In genomic region chr3:22075517-22075886, GRCm38 (mm10) we compare ENCODE assay signal across 8 mouse cellular contexts. TPM values are rescaled to one million over a fixed set of nuclear protein-coding genes. Genes with fewer than 3 reads are reported as not detected.
A peak's percentile ranks its signal among the peaks of the same experiment; 100 is the strongest.
DNase-seq lines count a peak whose midpoint lies in the region; ATAC-seq and TF ChIP-seq lines count a peak whose summit lies in the region.

No protein-coding gene starts in this region.

- H3K4me1 ChIP-seq in heart, embryonic 14.5 days (ENCODE audit: control insufficient read depth in 2 of 2, insufficient read depth in 2 of 2, low read length in 2 of 2) = peaks cover 11 to 14% of the 10 kb centered on the region in 2 experiments
- peaks cover 8 to 14% of the 10 kb centered on the region in 2 experiments for H3K4me1 ChIP-seq in ES-E14 (ENCODE audit: control insufficient read depth in 2 of 2, insufficient read depth in 2 of 2, low read length in 2 of 2, poor library complexity in 1 of 2)
- peaks cover 33% of the 10 kb centered on the region for H3K4me1 ChIP-seq in forebrain, embryonic 13.5 days
- H3K4me1 ChIP-seq in liver, embryonic 12.5 days = peaks cover 46% of the 10 kb centered on the region

- intact Hi-C loops in heart, postnatal 10 days (cut with DNase I) = loop anchor here (5.0 to 10.0 kb wide), 8 partner anchors 112 to 1418 kb away; no protein-coding TSS in a partner anchor

- in situ Hi-C loops in ES-E14 (cut with MboI; ENCODE audit: low sequenced_read_pairs in 2 of 2, unreplicated experiment in 2 of 2) = loop anchor here (5.0 to 10.0 kb wide), 2 partner anchors 138 to 141 kb away; no protein-coding TSS in a partner anchor

- no peak for ATAC-seq in heart, embryonic 14.5 days (ENCODE audit: insufficient number of reproducible peaks, insufficient read depth, low FRiP score, low read depth)
- ATAC-seq in forebrain, embryonic 13.5 days = no peak
- ATAC-seq in liver, embryonic 12.5 days = no peak

- no peaks in the 10 kb centered on the region for H3K9me3 ChIP-seq in heart, embryonic 14.5 days (ENCODE audit: control insufficient read depth, low read length)
- H3K9me3 ChIP-seq in ES-E14 (ENCODE audit: control insufficient read depth, insufficient read depth, low read depth, low read length) = no peaks in the 10 kb centered on the region
- H3K9me3 ChIP-seq in forebrain, embryonic 13.5 days (replicated peaks) = no peaks in the 10 kb centered on the region
- H3K9me3 ChIP-seq in liver, embryonic 12.5 days (replicated peaks) = no peaks in the 10 kb centered on the region

- H3K27ac ChIP-seq in heart, embryonic 14.5 days (replicated peaks in 1 of 2; ENCODE audit: control insufficient read depth in 1 of 2, insufficient read depth in 1 of 2, low read depth in 2 of 2, low read length in 2 of 2) = peak overlapping the region; percentile 94 to 98
- H3K27ac ChIP-seq in ES-E14 (ENCODE audit: insufficient read depth, low read depth, low read length, poor library complexity, severe bottlenecking) = peak overlapping the region; percentile 100
- H3K27ac ChIP-seq in forebrain, embryonic 13.5 days = peak overlapping the region; percentile 98
- H3K27ac ChIP-seq in liver, embryonic 12.5 days = peak overlapping the region; percentile 93

- no peaks in the 10 kb centered on the region for H3K27me3 ChIP-seq in heart, embryonic 14.5 days (ENCODE audit: control insufficient read depth, insufficient read depth, low read length)
- H3K27me3 ChIP-seq in forebrain, embryonic 13.5 days = no peaks in the 10 kb centered on the region
- H3K27me3 ChIP-seq in liver, embryonic 12.5 days (replicated peaks) = no peaks in the 10 kb centered on the region; the same call in 1 of the 2 replicates

- DNase-seq in heart, postnatal 10 days = no peak
- DNase-seq in ES-E14 (ENCODE audit: low read depth, low spot score) = no peak
- DNase-seq in yolk sac, embryonic 10.5 days (ENCODE audit: low spot score) = peak; percentile 23
- DNase-seq in left cerebral cortex, adult 18-20 months (ENCODE audit: low spot score in 2 of 2) = no peak
- DNase-seq in adrenal gland, adult 2 months = no peak

- WGBS in heart, embryonic 14.5 days = under 1% methylated on average over 28 of the region's 28 CpGs
- under 1% methylated on average over 28 of the region's 28 CpGs for WGBS in forebrain, embryonic 13.5 days
- WGBS in liver, embryonic 12.5 days (ENCODE audit: insufficient replicate concordance) = under 1% methylated on average over 28 of the region's 28 CpGs

- peak overlapping the region; percentile 86 for H3K4me2 ChIP-seq in heart, embryonic 14.5 days (ENCODE audit: low read length)
- H3K4me2 ChIP-seq in forebrain, embryonic 13.5 days = peak overlapping the region; percentile 66
- peak overlapping the region; percentile 98 for H3K4me2 ChIP-seq in liver, embryonic 12.5 days

- H3K9ac ChIP-seq in heart, embryonic 14.5 days (ENCODE audit: low read length) = peak overlapping the region; percentile 93
- H3K9ac ChIP-seq in ES-E14 (ENCODE audit: insufficient read depth, low read depth, low read length, poor library complexity, severe bottlenecking) = peak overlapping the region; percentile 95
- peak overlapping the region; percentile 75 for H3K9ac ChIP-seq in forebrain, embryonic 13.5 days
- peak overlapping the region; percentile 94 for H3K9ac ChIP-seq in liver, embryonic 12.5 days

- H3K4me3 ChIP-seq in heart, embryonic 14.5 days (ENCODE audit: control insufficient read depth in 1 of 2, insufficient read depth in 1 of 2, low read depth in 1 of 2, low read length in 2 of 2) = peak overlapping the region; percentile 86 to 100
- H3K4me3 ChIP-seq in ES-E14 (ENCODE audit: insufficient read depth in 1 of 2, low read depth in 1 of 2, low read length in 2 of 2, poor library complexity in 1 of 2, severe bottlenecking in 1 of 2) = peak overlapping the region; percentile 79 to 98
- H3K4me3 ChIP-seq in forebrain, embryonic 13.5 days = peak overlapping the region; percentile 93
- peak overlapping the region; percentile 97 for H3K4me3 ChIP-seq in liver, embryonic 12.5 days

- H3K36me3 ChIP-seq in heart, embryonic 14.5 days (ENCODE audit: control insufficient read depth, insufficient read depth, low read length) = no peaks in the 10 kb centered on the region
- peaks cover 7% of the 10 kb centered on the region; the same call in 1 of the 2 replicates for H3K36me3 ChIP-seq in ES-E14 (ENCODE audit: control insufficient read depth, insufficient read depth, low read length, poor library complexity, severe bottlenecking)
- H3K36me3 ChIP-seq in forebrain, embryonic 13.5 days (ENCODE audit: poor library complexity, severe bottlenecking) = peaks cover 5% of the 10 kb centered on the region; the same call in 1 of the 2 replicates
- H3K36me3 ChIP-seq in liver, embryonic 12.5 days = peaks cover 7% of the 10 kb centered on the region; the same call in 1 of the 2 replicates

TF ChIP-seq in ES-E14, 5 proteins besides CTCF, POLR2A, EP300 and RAD21:
- TF ChIP-seq ZNF384 (IDR thresholded peaks at IDR 0.05; ENCODE audit: low read depth, low read length) (no peak), HCFC1 (IDR thresholded peaks at IDR 0.05; ENCODE audit: borderline replicate concordance, insufficient read depth, low read length) (no peak), CHD2 (IDR thresholded peaks at IDR 0.05; ENCODE audit: low read depth, low read length) (no peak), ZC3H11A (IDR thresholded peaks at IDR 0.05; ENCODE audit: borderline replicate concordance, low read depth, low read length) (no peak), MAFK (IDR thresholded peaks at IDR 0.05; ENCODE audit: insufficient read depth, low read depth, low read length) (no peak)

RNA-seq across cellular contexts. Expression of gene Tbl1xr1, which starts 0.9 kb away (rescaled TPM):
- polyA plus RNA-seq in heart, embryonic 14.5 days (2014; fragmentation: Nextera tagmentation; extraction: Ambion mirVana) = 18.1 and 24.5 TPM in 2 replicates
- total RNA-seq in heart, postnatal 10 days (2021) = 10 to 100 TPM; 69.2 to 71.8 TPM
- total RNA-seq in ES-E14 (2012; rRNA removed) = 64.6 and 71.0 TPM in 2 replicates
- polyA plus RNA-seq in forebrain, embryonic 13.5 days (2015; fragmentation: Nextera tagmentation; extraction: Ambion mirVana) = 18.0 and 22.8 TPM in 2 replicates
- 12.0 and 12.2 TPM in 2 replicates for polyA plus RNA-seq in liver, embryonic 12.5 days (2016; fragmentation: Nextera tagmentation; extraction: Ambion mirVana)
- total RNA-seq in left cerebral cortex, adult 18-20 months (2021) = 100 to 1,000 TPM; 132 to 133 TPM
- total RNA-seq in adrenal gland, adult 2 months (2021) = 10 to 100 TPM; 70.3 to 84.2 TPM
- polyA plus RNA-seq in adrenal gland, adult 2 months (2012; rRNA removed) = 49.7 and 53.0 TPM in 2 replicates
